Mouse (Mus musculus) stomach, embryonic 14.5 days (tissue): ENCODE measurements around the gene Plekha4. TPM values are rescaled to one million over a fixed set of nuclear protein-coding genes. Genes with fewer than 3 reads are reported as not detected.

Experiments
- ATAC-seq: fragments of 200-750 bp; cut with Nextera tagmentation; 2 replicates; pipeline ENCODE4 v1.8.0; 2017; ENCODE audit warnings: low read depth, moderate TSS enrichment; ENCODE audit not compliant: insufficient number of reproducible peaks, insufficient read depth, low FRiP score
- H3K27ac ChIP-seq: fragments of 300-500 bp; sonication (generic); 2 replicates; pipeline ENCODE4 v1.5.1; 2014; ENCODE audit warnings: mild to moderate bottlenecking, low read length, moderate library complexity, mixed read lengths
- H3K27me3 ChIP-seq: fragments of 300-500 bp; sonication (generic); 2 replicates; pipeline ENCODE4 v1.6.1; 2014; ENCODE audit warnings: low read length, control low read depth, mixed read lengths; ENCODE audit not compliant: control insufficient read depth, insufficient read depth
- H3K36me3 ChIP-seq: fragments of 300-500 bp; sonication (generic); 2 replicates; pipeline ENCODE4 v1.6.1; 2014; ENCODE audit warnings: mild to moderate bottlenecking, control low read depth, low read length, moderate library complexity, mixed read lengths; ENCODE audit not compliant: control insufficient read depth, insufficient read depth
- H3K4me1 ChIP-seq: fragments of 300-500 bp; sonication (generic); 2 replicates; pipeline ENCODE4 v1.6.1; 2014; ENCODE audit warnings: low read length, control low read depth, mixed read lengths; ENCODE audit not compliant: control insufficient read depth, insufficient read depth
- H3K4me2 ChIP-seq: fragments of 300-500 bp; sonication (generic); replicated peaks from 2 replicates; pipeline ENCODE4 v1.6.1; 2014; ENCODE audit warnings: low read depth, low read length, control low read depth
- H3K4me3 ChIP-seq: fragments of 300-500 bp; sonication (generic); 2 replicates; pipeline ENCODE4 v1.5.1; 2014; ENCODE audit warnings: low read depth, low read length, control low read depth
- H3K9ac ChIP-seq: fragments of 300-500 bp; sonication (generic); replicated peaks from 2 replicates; pipeline ENCODE4 v1.6.1; 2014; ENCODE audit warnings: low read depth, mild to moderate bottlenecking, control low read depth, low read length, moderate library complexity, mixed read lengths
- H3K9me3 ChIP-seq: fragments of 300-500 bp; sonication (generic); 2 replicates; pipeline ENCODE4 v1.6.1; 2016; ENCODE audit warnings: low read depth, low read length, control low read depth; ENCODE audit not compliant: control insufficient read depth
- WGBS: fragments of 180-500 bp; shearing (Covaris S2); extraction: QIAGEN DNeasy Blood & Tissue Kit; methylation state at CpG from one replicate; pipeline ENCODE4 v1.1.7; 2014; 5-methylcytosine and 5-hydroxymethylcytosine counted together
- polyA plus RNA-seq: library from polyadenylated mRNA; unstranded; fragments of >200 nt; fragmentation: Nextera tagmentation; extraction: Ambion mirVana; gene quantifications from 2 replicates; pipeline ENCODE4 v1.2.1, GENCODE M21; 2014

Plekha4 gene
- polyA plus RNA-seq, 1 experiment from 2014 or later = 2.6 TPM

DNA sequence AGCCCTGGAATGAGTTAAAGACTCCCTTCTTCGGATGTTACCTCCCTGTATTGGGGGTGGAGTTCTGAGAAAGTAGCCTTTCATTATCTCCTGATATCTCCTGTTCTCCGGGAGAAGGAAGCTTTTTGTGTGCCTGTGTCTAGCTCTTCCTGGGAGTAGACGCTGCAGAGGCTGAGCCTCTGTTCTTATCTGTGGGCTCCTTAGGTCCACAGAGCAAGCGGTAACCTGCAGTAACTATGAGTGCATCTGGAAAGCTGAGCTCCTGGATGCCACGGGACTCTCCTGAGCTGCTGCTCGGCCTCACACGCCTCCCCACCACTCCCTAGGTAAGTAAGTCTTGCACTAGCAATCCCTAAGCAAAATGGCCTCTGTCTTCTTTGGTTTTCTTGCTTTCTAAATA lies 40.0 kb upstream of the Plekha4 start:
- Histone ChIP-seq H3K4me3 (no peak overlapping the region), H3K4me1 (peaks cover 9% of the 10 kb centered on the region; the same call in 1 of the 2 replicates), H3K36me3 (no peaks in the 10 kb centered on the region), H3K4me2 (no peak overlapping the region), H3K9me3 (no peaks in the 10 kb centered on the region), H3K9ac (no peak overlapping the region), H3K27me3 (no peaks in the 10 kb centered on the region), H3K27ac (no peak overlapping the region)
- WGBS = 59% methylated on average over 7 of the region's 7 CpGs
- ATAC-seq = no peak

DNA sequence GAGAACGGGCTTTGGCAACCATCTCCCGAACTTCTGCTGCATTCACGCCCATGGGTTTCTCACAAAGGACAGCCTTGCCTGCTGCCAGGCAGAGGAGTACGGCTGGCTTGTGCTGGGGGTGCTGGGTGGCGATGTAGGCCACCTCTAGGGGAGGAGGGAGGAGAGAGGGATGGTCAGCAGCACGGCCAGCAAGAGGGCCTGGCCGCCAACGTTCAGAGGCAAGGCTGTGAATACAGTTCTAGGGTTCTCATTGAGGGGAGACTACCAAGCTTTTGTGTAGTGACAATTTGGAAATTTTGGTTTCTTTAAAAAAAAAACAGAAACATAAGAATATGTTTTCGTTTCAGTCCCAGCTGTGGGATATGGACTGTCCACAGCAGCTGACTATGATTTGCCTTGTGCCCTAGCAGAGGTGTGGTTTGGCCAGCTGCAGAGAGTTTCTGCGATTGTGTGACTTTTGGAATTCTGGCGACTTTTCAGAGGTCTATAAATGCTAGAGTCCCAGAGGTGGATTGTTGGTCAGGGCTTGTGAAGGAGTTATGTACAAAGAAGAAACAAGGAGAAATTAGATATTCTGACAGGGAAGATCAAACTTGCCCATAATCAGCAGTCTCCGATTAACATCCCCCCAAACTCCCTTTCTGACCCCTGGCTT lies 39.2 kb upstream of the Plekha4 start, which contains the start of gene Gm45808:
Gene Gm45808, minus strand, starts transcription at position 51 of the 655 bp plus-strand sequence.
- H3K36me3 ChIP-seq = no peaks in the 10 kb centered on the region
- no peak for ATAC-seq
- no peaks in the 10 kb centered on the region for H3K27me3 ChIP-seq
- no peak within 1 kb of the TSS for H3K4me2 ChIP-seq
- 85% methylated on average over 12 of the region's 12 CpGs for WGBS
- no peak within 1 kb of the TSS for H3K4me3 ChIP-seq
- H3K9ac ChIP-seq = no peak within 1 kb of the TSS
- H3K4me1 ChIP-seq = peaks cover 11% of the 10 kb centered on the region; the same call in 1 of the 2 replicates
- no peak within 1 kb of the TSS for H3K27ac ChIP-seq
- no peaks in the 10 kb centered on the region for H3K9me3 ChIP-seq

DNA sequence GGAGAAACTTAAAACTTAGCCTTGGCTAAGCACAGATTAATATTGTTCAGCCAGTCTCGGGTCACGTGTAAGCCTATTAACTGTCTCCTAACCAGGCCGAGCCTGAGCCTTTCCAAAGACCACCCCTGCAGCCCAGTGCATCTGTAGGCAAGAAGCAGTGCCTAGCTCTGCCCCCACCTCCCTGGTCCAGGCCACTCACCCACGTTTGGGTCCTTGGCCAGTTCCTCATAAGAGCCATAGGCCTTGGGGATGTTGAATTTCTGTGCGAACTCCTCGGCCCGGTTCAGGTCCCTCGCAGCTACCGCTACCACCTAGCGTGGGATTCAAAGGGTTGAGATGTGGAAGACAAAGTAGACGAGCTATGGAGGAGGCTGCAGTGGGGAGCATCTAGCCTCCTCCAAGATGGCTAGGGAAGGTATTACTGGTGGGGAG lies 38.3 kb upstream of the Plekha4 start:
- peak overlapping the region; percentile 38 for H3K4me3 ChIP-seq
- peaks cover 11% of the 10 kb centered on the region; the same call in 1 of the 2 replicates for H3K4me1 ChIP-seq
- 43% methylated on average over 11 of the region's 11 CpGs for WGBS
- no peak overlapping the region for H3K27ac ChIP-seq
- 0 out of 2 replicates have a peak, but pooled peaks have one; percentile 19 for ATAC-seq
- H3K9ac ChIP-seq = no peak overlapping the region
- peaks cover 8% of the 10 kb centered on the region for H3K36me3 ChIP-seq
- peak overlapping the region; percentile 58 for H3K4me2 ChIP-seq
- no peaks in the 10 kb centered on the region for H3K27me3 ChIP-seq
- no peaks in the 10 kb centered on the region for H3K9me3 ChIP-seq

DNA sequence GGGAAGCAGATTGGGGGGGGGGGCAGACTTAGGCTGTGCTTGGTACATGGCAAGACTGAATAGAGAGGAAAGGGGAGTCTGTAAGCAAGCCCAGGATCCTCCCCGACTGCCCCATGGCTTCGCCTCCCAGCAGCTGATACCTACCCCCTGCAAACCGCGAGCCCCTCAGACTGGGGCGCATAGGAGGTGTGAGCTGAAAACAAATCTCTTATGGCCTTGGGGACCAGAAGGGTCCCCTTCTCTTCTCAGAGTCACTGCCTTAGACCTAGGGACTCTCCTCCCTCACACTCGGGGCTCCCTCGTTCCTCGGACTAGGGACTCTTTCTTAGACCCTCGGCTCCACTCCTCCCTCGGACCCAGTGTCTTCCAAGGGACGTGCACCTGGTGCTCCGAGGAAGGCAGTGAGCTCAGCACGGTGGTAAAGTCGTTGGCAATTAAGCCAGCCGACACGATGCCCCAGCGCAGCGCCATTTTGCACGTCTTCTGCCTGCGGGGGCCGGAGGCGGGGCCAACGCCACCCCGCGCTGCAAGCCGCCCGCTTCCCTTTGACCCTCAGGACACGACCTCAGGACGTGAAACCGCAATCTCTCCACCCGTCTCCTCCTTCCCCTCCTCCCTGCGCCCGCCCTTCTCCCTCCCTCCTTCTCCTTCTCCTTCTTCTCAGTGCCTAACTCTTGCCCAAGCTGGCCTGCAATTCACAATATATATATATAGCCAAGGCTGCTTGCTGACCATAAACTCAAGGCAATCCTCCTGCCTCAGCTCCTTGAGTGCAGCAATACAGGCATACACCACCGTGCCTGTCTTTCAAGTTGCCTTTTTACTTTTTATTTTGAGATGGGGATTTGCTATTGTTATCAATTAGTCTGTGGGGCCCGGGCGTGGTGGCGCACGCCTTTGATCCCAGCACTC lies 37.6 kb upstream of the Plekha4 start, which contains the start of gene Dhdh:
Gene Dhdh, minus strand, starts transcription at position 513 of the 912 bp plus-strand sequence.
- Histone ChIP-seq H3K27me3 (no peaks in the 10 kb centered on the region), H3K27ac (0 out of 2 replicates have a peak within 1 kb of the TSS, but pooled peaks have one; percentile 55), H3K36me3 (peaks cover 14% of the 10 kb centered on the region), H3K4me3 (peak within 1 kb of the TSS; percentile 38), H3K9me3 (no peaks in the 10 kb centered on the region), H3K9ac (peak within 1 kb of the TSS; percentile 46; the same call in 1 of the 2 replicates), H3K4me2 (peak within 1 kb of the TSS; percentile 58), H3K4me1 (peaks cover 11% of the 10 kb centered on the region; the same call in 1 of the 2 replicates)
- ATAC-seq = no peak
- 8% methylated on average over 38 of the region's 38 CpGs for WGBS

DNA sequence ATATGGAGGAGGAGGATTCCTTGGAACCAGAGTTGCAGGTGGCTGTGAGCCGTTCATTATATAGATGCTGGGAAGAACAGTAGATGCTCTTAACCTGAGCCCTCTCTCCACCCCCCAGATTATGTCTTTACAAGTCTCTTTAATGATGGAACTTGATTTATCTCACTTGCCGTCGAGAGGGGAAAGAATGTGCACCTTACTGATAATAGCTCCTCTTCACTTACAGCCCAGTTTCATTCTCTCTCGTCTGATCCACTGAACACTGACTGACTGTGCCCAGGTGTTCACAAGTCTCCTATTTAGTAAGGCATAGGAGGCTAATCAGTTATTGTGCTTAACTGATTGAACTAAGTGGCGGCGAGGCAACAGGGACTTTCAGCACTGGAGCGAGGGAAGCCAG lies 36.6 kb upstream of the Plekha4 start:
- 60% methylated on average over 7 of the region's 7 CpGs for WGBS
- Histone ChIP-seq H3K4me2 (no peak overlapping the region), H3K9me3 (no peaks in the 10 kb centered on the region), H3K4me1 (peaks cover 11% of the 10 kb centered on the region; the same call in 1 of the 2 replicates), H3K9ac (no peak overlapping the region), H3K27ac (no peak overlapping the region), H3K27me3 (no peaks in the 10 kb centered on the region), H3K36me3 (peaks cover 24% of the 10 kb centered on the region), H3K4me3 (no peak overlapping the region)
- ATAC-seq = no peak

DNA sequence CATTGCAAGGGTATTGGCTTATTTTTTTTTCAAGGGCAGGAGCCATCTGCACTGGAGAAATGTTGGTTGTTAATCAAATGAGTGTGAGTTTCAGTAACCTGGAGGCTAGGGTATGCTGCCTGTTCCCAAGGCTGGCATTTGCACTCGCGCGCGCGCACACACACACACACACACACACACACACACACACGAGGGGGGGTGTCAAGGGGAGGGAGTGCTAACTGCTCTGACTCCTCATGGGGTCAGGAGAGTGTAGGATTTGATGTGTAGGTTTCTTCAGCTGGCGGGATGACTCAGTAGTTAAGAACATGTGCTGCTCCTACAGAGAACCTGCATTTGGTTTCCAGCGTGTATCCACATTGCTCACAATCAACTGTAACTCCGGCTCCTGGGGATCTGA lies 35.3 kb upstream of the Plekha4 start:
- no peak overlapping the region for H3K4me3 ChIP-seq
- H3K36me3 ChIP-seq = peaks cover 36% of the 10 kb centered on the region
- 31% methylated on average over 9 of the region's 9 CpGs for WGBS
- H3K4me2 ChIP-seq = 0 out of 2 replicates have a peak overlapping the region, but pooled peaks have one; percentile 12
- no peak for ATAC-seq
- peaks cover 11% of the 10 kb centered on the region; the same call in 1 of the 2 replicates for H3K4me1 ChIP-seq
- peak overlapping the region; percentile 33; the same call in 1 of the 2 replicates for H3K27ac ChIP-seq
- H3K9ac ChIP-seq = no peak overlapping the region
- no peaks in the 10 kb centered on the region for H3K9me3 ChIP-seq
- H3K27me3 ChIP-seq = no peaks in the 10 kb centered on the region

DNA sequence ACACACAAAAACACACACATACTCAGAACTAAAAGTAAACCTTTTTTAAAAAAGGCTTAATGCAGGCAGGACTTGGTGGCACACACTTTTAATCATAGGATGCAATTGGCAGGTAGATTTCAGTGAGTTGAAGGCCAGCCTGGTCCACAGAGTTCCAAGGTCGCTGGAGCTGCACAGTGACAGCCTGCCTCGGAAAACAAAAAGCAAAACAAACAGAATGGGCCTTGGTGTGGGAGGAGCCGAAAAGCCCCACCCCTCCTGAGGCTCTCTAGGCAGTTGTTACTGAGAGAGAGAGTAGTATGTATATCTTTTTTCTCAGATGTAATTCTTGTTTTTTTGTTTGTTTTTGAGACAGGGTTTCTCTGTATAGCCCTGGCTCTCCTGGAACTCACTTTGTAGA lies 34.9 kb upstream of the Plekha4 start:
- Histone ChIP-seq H3K4me1 (peaks cover 11% of the 10 kb centered on the region; the same call in 1 of the 2 replicates), H3K9ac (no peak overlapping the region), H3K27ac (peak overlapping the region; percentile 33; the same call in 1 of the 2 replicates), H3K4me3 (no peak overlapping the region), H3K4me2 (0 out of 2 replicates have a peak overlapping the region, but pooled peaks have one; percentile 12), H3K27me3 (no peaks in the 10 kb centered on the region), H3K36me3 (peaks cover 40% of the 10 kb centered on the region), H3K9me3 (no peaks in the 10 kb centered on the region)
- ATAC-seq = peak; percentile 71; the same call in 1 of the 2 replicates
- WGBS = 18% methylated on average over 3 of the region's 3 CpGs

DNA sequence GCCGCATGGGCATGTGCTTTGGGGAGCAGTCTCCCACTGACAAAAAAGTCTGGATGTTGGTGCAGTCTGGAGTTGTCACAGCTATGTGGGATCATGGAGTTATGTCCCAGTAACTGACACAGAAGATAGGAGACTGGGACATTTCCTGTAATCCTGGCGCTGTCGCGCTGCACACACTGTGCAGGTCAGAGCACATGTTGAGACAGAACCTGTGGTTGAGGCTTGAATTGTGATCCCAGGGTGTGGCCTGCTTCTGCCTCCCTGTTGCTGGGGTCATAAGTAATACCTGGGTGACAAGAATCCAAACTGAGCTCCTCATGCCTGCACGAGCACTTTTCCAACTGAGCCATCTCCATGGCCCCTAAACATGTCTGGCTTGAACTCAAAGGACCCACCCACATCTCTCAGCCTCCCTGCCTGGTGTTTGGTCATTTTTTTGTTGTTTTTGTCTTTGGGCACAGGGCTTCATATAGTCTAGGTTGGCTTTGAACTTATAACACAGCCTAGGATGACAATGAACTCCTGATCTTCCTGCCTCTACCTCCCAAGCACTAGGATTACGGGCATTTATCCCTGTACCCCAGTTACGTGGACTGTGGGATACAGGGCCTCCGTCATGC lies 33.8 kb upstream of the Plekha4 start:
- Histone ChIP-seq H3K27ac (no peak overlapping the region), H3K4me2 (no peak overlapping the region), H3K36me3 (peaks cover 51% of the 10 kb centered on the region), H3K9me3 (no peaks in the 10 kb centered on the region), H3K4me3 (no peak overlapping the region), H3K27me3 (no peaks in the 10 kb centered on the region), H3K9ac (no peak overlapping the region), H3K4me1 (peaks cover 11% of the 10 kb centered on the region; the same call in 1 of the 2 replicates)
- ATAC-seq = no peak
- WGBS = 92% methylated on average over 8 of the region's 8 CpGs
